Mouse (Mus musculus): ENCODE results near the gene Ptpn1. TPM values are rescaled to one million over a fixed set of nuclear protein-coding genes. Genes with fewer than 3 reads are reported as not detected.

The Ptpn1 gene
- polyA plus RNA-seq, 1 experiment from 2014 or later = 35.3 TPM

GRCm38 (mm10) chr2:167903242-167903952 is 28.5 kb upstream of the Ptpn1 start:
- Histone ChIP-seq H3K4me1 (replicated peaks) (no peaks in the 10 kb centered on the region), H3K27me3 (0 out of 2 replicates have a peak, but pooled peaks cover 9% of the 10 kb centered on the region), H3K36me3 (no peaks in the 10 kb centered on the region), H3K9me3 (replicated peaks) (no peaks in the 10 kb centered on the region; the same call in 1 of the 2 replicates), H3K4me2 (no peak overlapping the region), H3K27ac (no peak overlapping the region), H3K4me3 (replicated peaks) (no peak overlapping the region), H3K9ac (no peak overlapping the region)
- 71% methylated on average over 11 of the region's 11 CpGs for WGBS (ENCODE audit: insufficient replicate concordance)
- ATAC-seq (ENCODE audit: low read depth) (no peak), DNase-seq (no peak)

- Histone ChIP-seq H3K9ac (no peak overlapping the region), H3K9me3 (replicated peaks) (no peaks in the 10 kb centered on the region; the same call in 1 of the 2 replicates), H3K27ac (no peak overlapping the region), H3K27me3 (0 out of 2 replicates have a peak, but pooled peaks cover 9% of the 10 kb centered on the region), H3K4me2 (no peak overlapping the region), H3K36me3 (no peaks in the 10 kb centered on the region), H3K4me1 (replicated peaks) (no peaks in the 10 kb centered on the region), H3K4me3 (replicated peaks) (no peak overlapping the region)
- DNase-seq (no peak), ATAC-seq (ENCODE audit: low read depth) (no peak)
- WGBS (ENCODE audit: insufficient replicate concordance) = 67% methylated on average over 12 of the region's 12 CpGs
Observed at GRCm38 (mm10) chr2:167904621-167905367, 27.1 kb upstream of the Ptpn1 start.

GRCm38 (mm10) chr2:167905561-167905960 is 26.3 kb upstream of the Ptpn1 start:
- Histone ChIP-seq H3K4me2 (no peak overlapping the region), H3K36me3 (no peaks in the 10 kb centered on the region), H3K9me3 (replicated peaks) (no peaks in the 10 kb centered on the region; the same call in 1 of the 2 replicates), H3K9ac (no peak overlapping the region), H3K4me1 (replicated peaks) (no peaks in the 10 kb centered on the region), H3K4me3 (replicated peaks) (no peak overlapping the region), H3K27ac (no peak overlapping the region), H3K27me3 (0 out of 2 replicates have a peak, but pooled peaks cover 4% of the 10 kb centered on the region)
- ATAC-seq (ENCODE audit: low read depth) (no peak), DNase-seq (no peak)
- 48% methylated on average over 8 of the region's 8 CpGs for WGBS (ENCODE audit: insufficient replicate concordance)

- H3K27me3 ChIP-seq = no peaks in the 10 kb centered on the region
- H3K9me3 ChIP-seq (replicated peaks) = no peaks in the 10 kb centered on the region; the same call in 1 of the 2 replicates
- H3K27ac ChIP-seq = no peak overlapping the region
- H3K4me1 ChIP-seq (replicated peaks) = no peaks in the 10 kb centered on the region
- H3K9ac ChIP-seq = no peak overlapping the region
- no peak for ATAC-seq (ENCODE audit: low read depth)
- no peak overlapping the region for H3K4me3 ChIP-seq (replicated peaks)
- no peak overlapping the region for H3K4me2 ChIP-seq
- DNase-seq = no peak
- no peaks in the 10 kb centered on the region for H3K36me3 ChIP-seq
Observed at GRCm38 (mm10) chr2:167906729-167907128, 25.1 kb upstream of the Ptpn1 start.

GRCm38 (mm10) chr2:167909531-167910177 is 22.2 kb upstream of the Ptpn1 start:
- H3K9ac ChIP-seq = no peak overlapping the region
- no peak overlapping the region for H3K27ac ChIP-seq
- no peaks in the 10 kb centered on the region for H3K4me1 ChIP-seq (replicated peaks)
- H3K36me3 ChIP-seq = no peaks in the 10 kb centered on the region
- WGBS (ENCODE audit: insufficient replicate concordance) = 60% methylated on average over 11 of the region's 11 CpGs
- H3K9me3 ChIP-seq (replicated peaks) = no peaks in the 10 kb centered on the region; the same call in 1 of the 2 replicates
- ATAC-seq (ENCODE audit: low read depth) (no peak), DNase-seq (no peak)
- no peak overlapping the region for H3K4me3 ChIP-seq (replicated peaks)
- H3K4me2 ChIP-seq = no peak overlapping the region
- H3K27me3 ChIP-seq = no peaks in the 10 kb centered on the region

- WGBS (ENCODE audit: insufficient replicate concordance) = 54% methylated on average over 3 of the region's 3 CpGs
- no peak overlapping the region for H3K9ac ChIP-seq
Observed at GRCm38 (mm10) chr2:167910178-167910540, 21.7 kb upstream of the Ptpn1 start.

GRCm38 (mm10) chr2:167911511-167911910 is 20.3 kb upstream of the Ptpn1 start:
- ATAC-seq (ENCODE audit: low read depth) (no peak), DNase-seq (no peak)
- no peak overlapping the region for H3K27ac ChIP-seq
- H3K4me2 ChIP-seq = no peak overlapping the region
- no peaks in the 10 kb centered on the region for H3K36me3 ChIP-seq
- no peak overlapping the region for H3K9ac ChIP-seq
- no peaks in the 10 kb centered on the region for H3K27me3 ChIP-seq
- 68% methylated on average over 5 of the region's 5 CpGs for WGBS (ENCODE audit: insufficient replicate concordance)
- no peaks in the 10 kb centered on the region for H3K4me1 ChIP-seq (replicated peaks)
- no peak overlapping the region for H3K4me3 ChIP-seq (replicated peaks)
- H3K9me3 ChIP-seq (replicated peaks) = no peaks in the 10 kb centered on the region

More at GRCm38 (mm10) chr2:167910178-167910540, 21.7 kb upstream of the Ptpn1 start:
- DNase-seq (no peak), ATAC-seq (ENCODE audit: low read depth) (no peak)
- Histone ChIP-seq H3K27ac (no peak overlapping the region), H3K4me1 (replicated peaks) (no peaks in the 10 kb centered on the region), H3K4me2 (no peak overlapping the region), H3K36me3 (no peaks in the 10 kb centered on the region), H3K9me3 (replicated peaks) (no peaks in the 10 kb centered on the region; the same call in 1 of the 2 replicates), H3K4me3 (replicated peaks) (no peak overlapping the region), H3K27me3 (no peaks in the 10 kb centered on the region)

- Histone ChIP-seq H3K9ac (no peak overlapping the region), H3K4me3 (replicated peaks) (no peak overlapping the region), H3K36me3 (no peaks in the 10 kb centered on the region), H3K4me2 (no peak overlapping the region), H3K9me3 (replicated peaks) (no peaks in the 10 kb centered on the region), H3K27ac (no peak overlapping the region), H3K4me1 (replicated peaks) (peaks cover 4% of the 10 kb centered on the region), H3K27me3 (no peaks in the 10 kb centered on the region)
- DNase-seq = no peak
- ATAC-seq (ENCODE audit: low read depth) = no peak
- 64% methylated on average over 1 of the region's 1 CpGs for WGBS (ENCODE audit: insufficient replicate concordance)
Observed at GRCm38 (mm10) chr2:167919081-167919480, 12.8 kb upstream of the Ptpn1 start.

GRCm38 (mm10) chr2:167920041-167920440 is 11.8 kb upstream of the Ptpn1 start:
- 49% methylated on average over 11 of the region's 11 CpGs for WGBS (ENCODE audit: insufficient replicate concordance)
- peaks cover 13% of the 10 kb centered on the region for H3K4me1 ChIP-seq (replicated peaks)
- no peak overlapping the region for H3K27ac ChIP-seq
- H3K9me3 ChIP-seq (replicated peaks) = no peaks in the 10 kb centered on the region
- no peaks in the 10 kb centered on the region for H3K36me3 ChIP-seq
- H3K27me3 ChIP-seq = no peaks in the 10 kb centered on the region
- no peak overlapping the region for H3K4me2 ChIP-seq
- DNase-seq = no peak
- no peak overlapping the region for H3K4me3 ChIP-seq (replicated peaks)
- no peak overlapping the region for H3K9ac ChIP-seq
- ATAC-seq (ENCODE audit: low read depth) = no peak

GRCm38 (mm10) chr2:167920960-167921495 is 10.8 kb upstream of the Ptpn1 start:
- Histone ChIP-seq H3K27ac (no peak overlapping the region), H3K9ac (no peak overlapping the region), H3K27me3 (no peaks in the 10 kb centered on the region), H3K4me2 (no peak overlapping the region), H3K9me3 (replicated peaks) (no peaks in the 10 kb centered on the region), H3K4me3 (replicated peaks) (no peak overlapping the region), H3K36me3 (no peaks in the 10 kb centered on the region), H3K4me1 (replicated peaks) (peaks cover 23% of the 10 kb centered on the region)
- ATAC-seq (ENCODE audit: low read depth) = no peak
- WGBS (ENCODE audit: insufficient replicate concordance) = 77% methylated on average over 9 of the region's 9 CpGs
- no peak for DNase-seq

- Histone ChIP-seq H3K4me2 (no peak overlapping the region), H3K27ac (no peak overlapping the region), H3K9me3 (replicated peaks) (no peaks in the 10 kb centered on the region), H3K4me3 (replicated peaks) (no peak overlapping the region), H3K4me1 (replicated peaks) (peaks cover 31% of the 10 kb centered on the region), H3K27me3 (no peaks in the 10 kb centered on the region), H3K9ac (no peak overlapping the region), H3K36me3 (no peaks in the 10 kb centered on the region)
- DNase-seq (no peak), ATAC-seq (ENCODE audit: low read depth) (no peak)
- WGBS (ENCODE audit: insufficient replicate concordance) = 59% methylated on average over 8 of the region's 8 CpGs
Observed at GRCm38 (mm10) chr2:167921823-167922222, 10.0 kb upstream of the Ptpn1 start.

All from liver, embryonic 13.5 days (tissue).